Mouse (Mus musculus): ENCODE measurements around the gene Canx.
A peak's percentile ranks its signal among the peaks of the same experiment; 100 is the strongest.
"Not testable (repeated sequence)": the region's sequence is repeated elsewhere in the genome, so short reads cannot be mapped to it uniquely, and the experiment has no call there.

Gene Canx

DNA sequence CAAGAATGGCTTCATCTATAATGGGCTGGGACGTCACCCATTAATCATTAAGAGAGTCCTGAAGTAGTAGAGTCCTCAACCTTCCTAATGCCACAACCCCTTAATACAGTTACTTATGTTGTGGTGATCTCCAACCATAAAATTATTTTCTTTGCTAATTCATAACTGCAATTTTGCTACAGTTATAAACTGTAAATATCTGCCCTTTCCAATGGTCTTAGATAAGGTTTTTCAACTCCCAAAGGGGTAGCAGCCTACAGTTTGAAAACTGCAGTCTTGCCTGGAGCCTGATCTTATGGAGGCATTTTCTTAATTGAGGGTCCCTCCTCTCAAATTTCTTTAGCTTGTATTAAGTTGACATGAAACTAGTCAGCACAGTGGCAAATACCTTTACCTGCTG, 3.9 kb upstream of the Canx start:
- DNase-seq = no peak

DNA sequence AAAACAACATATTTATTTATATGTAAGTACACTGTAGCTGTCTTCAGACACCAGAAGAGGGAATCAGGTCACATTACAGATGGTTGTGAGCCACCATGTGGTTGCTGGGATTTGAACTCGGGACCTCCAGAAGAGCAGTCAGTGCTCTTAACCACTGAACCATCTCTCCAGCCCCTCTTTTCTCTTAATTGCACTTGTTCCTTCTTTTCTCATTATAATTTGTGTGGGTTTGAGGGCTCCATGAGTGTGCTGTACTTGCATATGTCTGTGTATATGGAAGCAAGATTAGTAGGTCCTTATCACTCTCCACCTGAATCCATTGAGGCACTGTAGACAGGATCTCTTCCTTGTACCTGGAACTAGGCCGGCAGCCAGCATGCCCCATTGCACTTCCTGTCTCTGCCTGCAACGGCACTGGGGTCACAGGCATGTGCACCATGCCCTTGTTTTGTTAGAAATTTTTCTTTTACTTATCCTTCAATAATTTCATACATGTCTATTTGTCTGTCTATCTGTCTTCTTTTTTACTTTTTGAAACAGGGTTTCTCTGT, 2.7 kb upstream of the Canx start:
- peak in 1 of 2 experiments; percentile 6 for DNase-seq

GRCm38 (mm10) chr11:50326302-50326966, 961 bp upstream of the Canx start:
- DNase-seq = no peak

- no peak for DNase-seq
Observed at GRCm38 (mm10) chr11:50324751-50325471, 562 bp downstream of the Canx start.

DNA sequence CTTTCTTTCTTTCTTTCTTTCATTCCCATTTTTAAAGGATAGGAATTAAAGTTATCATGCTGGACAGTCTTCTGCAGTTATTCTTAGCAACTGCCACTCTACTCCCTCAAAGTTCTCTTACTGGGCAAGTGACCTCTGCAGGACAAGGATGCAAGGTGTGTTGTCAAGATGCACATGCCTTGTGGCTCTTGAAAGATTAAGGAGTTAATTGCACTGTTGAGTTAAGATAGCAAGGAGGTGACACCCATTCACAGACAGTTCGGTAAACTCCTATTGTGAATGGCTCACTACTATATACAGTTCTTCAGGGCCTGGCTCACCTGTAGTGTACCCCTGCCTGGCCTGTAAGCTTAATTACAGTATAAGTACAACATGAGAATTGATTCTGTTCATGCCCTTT, 1.6 kb downstream of the Canx start:
- DNase-seq = no peak

DNA sequence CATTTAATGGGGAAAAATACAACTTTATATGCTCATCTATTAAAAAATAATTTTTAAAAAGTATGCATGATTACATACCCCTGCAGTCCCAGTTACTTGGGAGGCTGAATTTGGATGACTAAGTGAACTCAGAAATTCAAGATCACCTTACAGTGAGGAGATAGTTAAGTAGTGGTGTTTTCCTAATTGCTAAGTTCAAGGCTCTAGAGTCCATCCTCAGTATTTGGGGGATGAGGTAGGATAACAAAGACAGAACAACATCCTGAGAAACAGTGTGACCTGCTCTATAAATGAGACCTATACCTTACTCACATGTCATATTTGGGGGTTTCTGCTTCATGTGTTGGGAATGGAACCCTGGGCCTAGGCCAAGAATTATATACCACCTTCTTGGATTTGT, 3.1 kb downstream of the Canx start:
- DNase-seq = no peak

DNA sequence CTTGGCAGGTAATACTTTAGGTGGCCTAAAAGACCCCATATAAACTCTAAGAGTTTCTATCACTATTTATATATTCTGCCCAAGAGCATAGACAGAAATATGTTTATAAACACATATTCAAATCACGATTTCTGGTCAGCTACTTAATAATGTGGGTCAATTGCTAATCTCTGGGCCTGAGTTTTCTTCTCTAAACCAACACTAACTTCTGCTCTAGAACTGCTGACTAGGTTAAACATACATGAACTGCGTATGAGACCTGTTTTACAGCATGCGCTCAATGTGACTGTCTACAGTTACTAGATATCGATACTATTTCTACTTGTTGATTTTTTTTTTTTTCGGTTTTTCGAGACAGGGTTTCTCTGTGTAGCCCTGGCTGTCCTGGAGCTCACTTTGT, 4.2 kb downstream of the Canx start:
- no peak for DNase-seq

- not testable (repeated sequence) for DNase-seq
Observed at GRCm38 (mm10) chr11:50319343-50319742, 6.1 kb downstream of the Canx start.

DNA sequence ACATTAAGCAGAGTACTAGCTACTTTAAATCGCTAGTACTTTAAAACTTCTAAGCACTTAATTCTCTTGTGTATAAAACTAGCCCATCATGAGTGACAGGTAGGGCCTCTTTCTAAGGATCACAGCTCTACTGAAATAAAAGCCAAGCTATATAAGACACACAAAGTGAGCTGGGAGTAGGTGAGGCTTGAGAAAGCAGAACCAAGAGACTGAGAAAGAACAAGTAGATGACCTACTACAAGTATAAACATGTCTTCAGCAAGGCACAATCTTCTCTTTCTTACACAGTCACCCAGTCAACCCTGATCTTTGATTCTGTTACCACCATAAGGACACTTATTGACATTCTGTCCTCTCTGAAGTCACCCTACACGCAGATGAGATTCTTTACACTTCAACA, 12.7 kb downstream of the Canx start:
- no peak for DNase-seq

DNA sequence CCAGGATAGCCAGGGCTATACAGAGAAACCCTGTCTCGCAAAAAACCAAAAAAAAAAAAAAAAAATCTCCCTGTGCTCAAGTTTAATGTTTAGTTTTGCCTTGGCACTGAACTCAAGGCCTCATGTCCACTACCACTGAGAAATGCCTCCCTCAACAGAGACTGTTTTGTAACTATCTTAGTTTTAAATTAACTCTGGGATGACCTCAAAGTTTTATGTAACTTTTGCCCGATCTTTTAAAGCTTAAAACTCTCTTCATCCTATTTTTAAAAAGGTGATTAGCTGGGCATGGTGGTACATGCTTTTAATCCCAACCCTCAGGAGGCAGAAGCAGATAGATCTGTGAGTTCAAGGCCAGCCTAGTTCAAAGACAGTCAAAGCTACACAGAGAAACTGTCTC, 22.1 kb downstream of the Canx start:
- no peak for DNase-seq

DNA sequence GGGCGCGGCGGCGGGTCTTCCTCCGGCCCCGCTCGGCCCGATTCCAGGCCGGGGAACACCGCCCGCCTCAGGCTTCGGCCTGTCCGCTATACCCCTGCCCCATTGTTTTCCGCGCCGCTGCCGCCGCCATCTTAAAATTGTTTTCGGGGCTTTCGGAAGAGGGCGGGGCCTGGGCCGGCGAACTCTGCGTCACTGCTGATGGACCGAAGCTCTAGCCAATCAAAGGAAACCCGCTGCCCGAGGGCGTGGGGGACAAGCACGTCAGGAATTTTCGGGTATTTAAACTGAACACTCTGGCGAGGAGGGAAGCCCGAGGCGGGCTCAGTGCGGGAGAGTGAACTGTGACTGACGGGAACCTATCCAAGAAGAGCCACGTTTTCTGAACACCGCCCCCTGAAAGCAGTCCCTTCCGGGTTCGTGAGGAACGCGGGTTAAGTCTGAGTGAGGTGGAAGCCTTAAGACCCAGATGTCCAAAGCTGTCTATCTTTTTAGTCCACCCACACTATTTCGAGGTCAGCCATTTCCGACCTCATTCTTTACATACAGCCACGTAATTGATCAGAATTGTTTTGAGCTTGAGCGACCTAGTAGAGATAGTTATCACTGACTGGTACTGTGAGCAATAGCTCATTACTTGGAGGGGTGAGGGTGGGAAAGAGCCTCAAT, 33.1 kb downstream of the Canx start, which contains the start of gene Maml1:
Gene Maml1, minus strand, starts transcription at position 122 of the 666 bp plus-strand sequence.
- DNase-seq = peak; percentile 93 to 94

- DNase-seq = peak in 1 of 2 experiments; percentile 51
Observed at GRCm38 (mm10) chr11:50291321-50292165, 33.9 kb downstream of the Canx start.

- no peak for DNase-seq
Observed at GRCm38 (mm10) chr11:50290486-50291225, 34.8 kb downstream of the Canx start.

- no peak for DNase-seq
Observed at GRCm38 (mm10) chr11:50286428-50286827, 39.0 kb downstream of the Canx start.

DNA sequence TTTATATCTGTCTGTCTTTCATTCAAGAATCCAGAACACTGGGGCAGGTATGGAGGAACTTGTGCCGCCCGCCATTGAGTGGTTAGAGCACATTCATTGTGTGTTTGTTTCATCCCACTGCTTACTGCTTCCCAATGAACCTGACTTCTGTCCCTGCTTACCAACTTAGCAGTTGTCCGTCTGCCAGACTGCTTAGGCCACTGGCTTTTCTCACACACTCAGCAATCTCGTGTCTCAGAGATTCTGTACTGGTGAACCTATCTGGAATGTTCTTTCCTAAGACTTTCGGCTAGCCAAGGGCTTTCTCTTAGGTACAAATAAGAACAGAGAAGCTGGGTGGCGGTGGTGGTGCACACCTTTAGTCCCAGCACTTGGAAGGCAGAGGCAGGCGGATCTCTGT, 39.8 kb downstream of the Canx start:
- no peak for DNase-seq

DNA sequence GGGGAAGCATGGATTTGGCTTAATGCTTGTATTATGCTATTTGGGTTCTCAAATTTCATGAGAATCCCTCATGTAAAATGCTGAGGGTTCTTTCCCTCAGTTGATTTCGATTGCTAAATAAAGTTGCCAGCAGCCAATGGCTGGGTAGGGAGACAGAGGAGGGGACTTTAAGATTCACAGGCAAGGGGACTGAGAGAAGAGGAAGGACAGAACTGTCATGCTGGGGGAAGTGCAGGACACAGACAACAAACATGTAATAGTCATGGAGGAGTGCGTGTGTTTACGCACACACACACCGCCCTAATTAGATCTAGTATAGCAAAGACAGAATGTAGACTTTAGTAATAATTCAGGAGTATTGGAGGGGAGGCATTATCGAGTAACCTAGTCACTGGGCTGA, 40.2 kb downstream of the Canx start:
- DNase-seq = no peak

GRCm38 (mm10) chr11:50280053-50280452, 45.4 kb downstream of the Canx start:
- no peak for DNase-seq

GRCm38 (mm10) chr11:50279005-50279404, 46.5 kb downstream of the Canx start:
- DNase-seq = no peak

- no peak for DNase-seq
Observed at GRCm38 (mm10) chr11:50277706-50278105, 47.8 kb downstream of the Canx start.

DNA sequence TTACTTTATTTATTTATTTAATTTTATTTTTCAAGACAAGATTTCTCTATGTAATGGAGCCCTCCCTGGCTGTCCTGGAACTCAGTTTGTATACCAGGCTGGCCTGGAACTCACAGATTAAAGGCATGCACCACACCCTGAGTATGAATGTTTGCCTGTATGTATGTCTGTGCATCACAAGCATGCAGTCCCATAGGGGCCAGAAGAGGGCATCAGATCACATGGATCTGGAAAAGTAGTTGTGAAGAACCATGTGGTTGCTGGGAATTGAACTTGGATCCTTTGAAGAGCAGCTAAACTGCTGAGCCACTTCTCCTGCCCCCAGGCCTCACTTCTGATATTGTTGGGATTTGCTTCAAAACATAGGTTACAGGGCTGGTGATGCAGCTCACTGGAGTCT, 48.4 kb downstream of the Canx start:
- no peak for DNase-seq

GRCm38 (mm10) chr11:50275568-50276151, 49.8 kb downstream of the Canx start:
- DNase-seq = no peak

- DNase-seq = no peak
Observed at GRCm38 (mm10) chr11:50275077-50275476, 50.4 kb downstream of the Canx start.
